Mouse (Mus musculus) heart, embryonic 12.5 days (tissue): ENCODE measurements around the gene Adamtsl1. TPM values are rescaled to one million over a fixed set of nuclear protein-coding genes. Genes with fewer than 3 reads are reported as not detected.
A peak's percentile ranks its signal among the peaks of the same experiment; 100 is the strongest.

Source experiments
- ATAC-seq: fragments of 200-750 bp; cut with Nextera tagmentation; 2 replicates; pipeline ENCODE4 v1.8.0; 2017; ENCODE audit warnings: moderate TSS enrichment, moderate library complexity; ENCODE audit not compliant: insufficient number of reproducible peaks, low FRiP score
- H3K27ac ChIP-seq: fragments of 300-500 bp; sonication (generic); 2 replicates; pipeline ENCODE4 v1.5.1; 2016; ENCODE audit warnings: mild to moderate bottlenecking, moderate library complexity; ENCODE audit not compliant: poor library complexity, severe bottlenecking
- H3K27me3 ChIP-seq: fragments of 300-500 bp; sonication (generic); replicated peaks from 2 replicates; pipeline ENCODE4 v1.6.1; 2016; ENCODE audit warnings: mild to moderate bottlenecking, moderate library complexity
- H3K36me3 ChIP-seq: fragments of 300-500 bp; sonication (generic); 2 replicates; pipeline ENCODE4 v1.6.1; 2016; ENCODE audit warnings: mild to moderate bottlenecking, moderate library complexity
- H3K4me1 ChIP-seq: fragments of 300-500 bp; sonication (generic); replicated peaks from 2 replicates; pipeline ENCODE4 v1.6.1; 2016; ENCODE audit warnings: mild to moderate bottlenecking
- H3K4me2 ChIP-seq: fragments of 300-500 bp; sonication (generic); 2 replicates; pipeline ENCODE4 v1.6.1; 2016; ENCODE audit warnings: mild to moderate bottlenecking, moderate library complexity
- H3K4me3 ChIP-seq: fragments of 300-500 bp; sonication (generic); 2 replicates; pipeline ENCODE4 v1.5.1; 2016; ENCODE audit warnings: mild to moderate bottlenecking
- H3K9ac ChIP-seq: fragments of 300-500 bp; sonication (generic); 2 replicates; pipeline ENCODE4 v1.6.1; 2016; ENCODE audit warnings: mild to moderate bottlenecking, moderate library complexity
- H3K9me3 ChIP-seq: fragments of 300-500 bp; sonication (generic); replicated peaks from 2 replicates; pipeline ENCODE4 v1.6.1; 2016; ENCODE audit warnings: mild to moderate bottlenecking, moderate library complexity
- WGBS: fragments of 180-500 bp; shearing (Covaris S2); methylation state at CpG from one replicate; pipeline ENCODE4 v1.1.7; 2016; 5-methylcytosine and 5-hydroxymethylcytosine counted together
- polyA plus RNA-seq: library from polyadenylated mRNA; unstranded; fragments of >200 nt; fragmentation: Nextera tagmentation; extraction: Ambion mirVana; gene quantifications from 2 replicates; pipeline ENCODE4 v1.2.1, GENCODE M21; 2016

Adamtsl1 gene
- polyA plus RNA-seq, 1 experiment from 2014 or later = 12.4 TPM

- H3K9me3 ChIP-seq = no peaks in the 10 kb centered on the region
- H3K27ac ChIP-seq = no peak overlapping the region
- 85% methylated on average over 4 of the region's 4 CpGs for WGBS
- no peak overlapping the region for H3K4me2 ChIP-seq
- no peak overlapping the region for H3K9ac ChIP-seq
- ATAC-seq = no peak
- no peaks in the 10 kb centered on the region for H3K36me3 ChIP-seq
- H3K27me3 ChIP-seq = no peaks in the 10 kb centered on the region
- H3K4me1 ChIP-seq = no peaks in the 10 kb centered on the region
- no peak overlapping the region for H3K4me3 ChIP-seq
Measured at GRCm38 (mm10) chr4:85922741-85923140, 408.8 kb downstream of the Adamtsl1 start.

GRCm38 (mm10) chr4:85932129-85932528, 418.2 kb downstream of the Adamtsl1 start:
- no peak for ATAC-seq
- Histone ChIP-seq H3K36me3 (no peaks in the 10 kb centered on the region), H3K4me1 (no peaks in the 10 kb centered on the region), H3K27ac (no peak overlapping the region), H3K4me2 (no peak overlapping the region), H3K9me3 (no peaks in the 10 kb centered on the region), H3K4me3 (no peak overlapping the region), H3K27me3 (no peaks in the 10 kb centered on the region), H3K9ac (no peak overlapping the region)

- Histone ChIP-seq H3K27ac (no peak overlapping the region), H3K9me3 (no peaks in the 10 kb centered on the region), H3K4me3 (no peak overlapping the region), H3K4me2 (no peak overlapping the region), H3K36me3 (no peaks in the 10 kb centered on the region), H3K4me1 (no peaks in the 10 kb centered on the region), H3K9ac (no peak overlapping the region), H3K27me3 (no peaks in the 10 kb centered on the region)
- 78% methylated on average over 5 of the region's 5 CpGs for WGBS
- no peak for ATAC-seq
Measured at GRCm38 (mm10) chr4:85939460-85939859, 425.5 kb downstream of the Adamtsl1 start.

- Histone ChIP-seq H3K27me3 (no peaks in the 10 kb centered on the region), H3K4me2 (no peak overlapping the region), H3K4me1 (no peaks in the 10 kb centered on the region), H3K27ac (no peak overlapping the region), H3K36me3 (no peaks in the 10 kb centered on the region), H3K9me3 (no peaks in the 10 kb centered on the region), H3K9ac (no peak overlapping the region), H3K4me3 (no peak overlapping the region)
- ATAC-seq = no peak
- 78% methylated on average over 2 of the region's 2 CpGs for WGBS
Measured at GRCm38 (mm10) chr4:85941857-85942256, 427.9 kb downstream of the Adamtsl1 start.

- H3K4me1 ChIP-seq = peaks cover 3% of the 10 kb centered on the region; the same call in 1 of the 2 replicates
- WGBS = 69% methylated on average over 4 of the region's 4 CpGs
- H3K27ac ChIP-seq = no peak overlapping the region
- no peak for ATAC-seq
- no peaks in the 10 kb centered on the region for H3K36me3 ChIP-seq
- H3K9ac ChIP-seq = no peak overlapping the region
- no peak overlapping the region for H3K4me2 ChIP-seq
- H3K4me3 ChIP-seq = no peak overlapping the region
- no peaks in the 10 kb centered on the region for H3K9me3 ChIP-seq
- no peaks in the 10 kb centered on the region for H3K27me3 ChIP-seq
Measured at GRCm38 (mm10) chr4:85953590-85953989, 439.6 kb downstream of the Adamtsl1 start.

- WGBS = 53% methylated on average over 3 of the region's 3 CpGs
- H3K9me3 ChIP-seq = no peaks in the 10 kb centered on the region
- peaks cover 3% of the 10 kb centered on the region; the same call in 1 of the 2 replicates for H3K4me1 ChIP-seq
- H3K36me3 ChIP-seq = no peaks in the 10 kb centered on the region
- H3K4me3 ChIP-seq = no peak overlapping the region
- no peak overlapping the region for H3K27ac ChIP-seq
- no peak overlapping the region for H3K4me2 ChIP-seq
- no peak for ATAC-seq
- no peaks in the 10 kb centered on the region for H3K27me3 ChIP-seq
- no peak overlapping the region for H3K9ac ChIP-seq
Measured at GRCm38 (mm10) chr4:85955387-85955786, 441.4 kb downstream of the Adamtsl1 start.

- Histone ChIP-seq H3K9ac (no peak overlapping the region), H3K4me1 (peaks cover 3% of the 10 kb centered on the region; the same call in 1 of the 2 replicates), H3K27me3 (no peaks in the 10 kb centered on the region), H3K27ac (no peak overlapping the region), H3K9me3 (no peaks in the 10 kb centered on the region), H3K4me3 (no peak overlapping the region), H3K4me2 (no peak overlapping the region), H3K36me3 (no peaks in the 10 kb centered on the region)
- WGBS = 69% methylated on average over 4 of the region's 4 CpGs
- ATAC-seq = no peak
Measured at GRCm38 (mm10) chr4:85957266-85957665, 443.3 kb downstream of the Adamtsl1 start.

- no peak overlapping the region for H3K4me2 ChIP-seq
- ATAC-seq = no peak
- H3K27ac ChIP-seq = no peak overlapping the region
- no peaks in the 10 kb centered on the region for H3K9me3 ChIP-seq
- peaks cover 3% of the 10 kb centered on the region; the same call in 1 of the 2 replicates for H3K4me1 ChIP-seq
- no peak overlapping the region for H3K4me3 ChIP-seq
- WGBS = 55% methylated on average over 1 of the region's 1 CpGs
- no peaks in the 10 kb centered on the region for H3K27me3 ChIP-seq
- no peaks in the 10 kb centered on the region for H3K36me3 ChIP-seq
- H3K9ac ChIP-seq = no peak overlapping the region
Measured at GRCm38 (mm10) chr4:85957879-85958278, 443.9 kb downstream of the Adamtsl1 start.

GRCm38 (mm10) chr4:85959019-85959418, 445.0 kb downstream of the Adamtsl1 start:
- no peaks in the 10 kb centered on the region for H3K36me3 ChIP-seq
- H3K4me2 ChIP-seq = no peak overlapping the region
- 82% methylated on average over 2 of the region's 2 CpGs for WGBS
- H3K27me3 ChIP-seq = no peaks in the 10 kb centered on the region
- ATAC-seq = no peak
- H3K4me3 ChIP-seq = no peak overlapping the region
- no peaks in the 10 kb centered on the region for H3K9me3 ChIP-seq
- H3K9ac ChIP-seq = no peak overlapping the region
- H3K27ac ChIP-seq = no peak overlapping the region
- H3K4me1 ChIP-seq = 0 out of 2 replicates have a peak, but pooled peaks cover 3% of the 10 kb centered on the region

- 75% methylated on average over 3 of the region's 3 CpGs for WGBS
- ATAC-seq = no peak
- Histone ChIP-seq H3K9me3 (no peaks in the 10 kb centered on the region), H3K27me3 (no peaks in the 10 kb centered on the region), H3K4me2 (no peak overlapping the region), H3K36me3 (no peaks in the 10 kb centered on the region), H3K4me3 (no peak overlapping the region), H3K4me1 (0 out of 2 replicates have a peak, but pooled peaks cover 3% of the 10 kb centered on the region), H3K9ac (no peak overlapping the region), H3K27ac (no peak overlapping the region)
Measured at GRCm38 (mm10) chr4:85976188-85976587, 462.2 kb downstream of the Adamtsl1 start.

GRCm38 (mm10) chr4:85979206-85979605, 465.2 kb downstream of the Adamtsl1 start:
- ATAC-seq = no peak
- H3K9me3 ChIP-seq = no peaks in the 10 kb centered on the region
- no peaks in the 10 kb centered on the region for H3K4me1 ChIP-seq
- H3K4me2 ChIP-seq = no peak overlapping the region
- no peaks in the 10 kb centered on the region for H3K27me3 ChIP-seq
- WGBS = 53% methylated on average over 10 of the region's 10 CpGs
- no peak overlapping the region for H3K9ac ChIP-seq
- no peak overlapping the region for H3K4me3 ChIP-seq
- H3K27ac ChIP-seq = 0 out of 2 replicates have a peak overlapping the region, but pooled peaks have one; percentile 37
- H3K36me3 ChIP-seq = no peaks in the 10 kb centered on the region

- Histone ChIP-seq H3K9me3 (no peaks in the 10 kb centered on the region), H3K27me3 (no peaks in the 10 kb centered on the region), H3K36me3 (no peaks in the 10 kb centered on the region), H3K4me1 (peaks cover 3% of the 10 kb centered on the region; the same call in 1 of the 2 replicates), H3K4me2 (no peak overlapping the region), H3K27ac (no peak overlapping the region), H3K9ac (no peak overlapping the region), H3K4me3 (no peak overlapping the region)
- 47% methylated on average over 5 of the region's 5 CpGs for WGBS
- ATAC-seq = no peak
Measured at GRCm38 (mm10) chr4:86006596-86006995, 492.6 kb downstream of the Adamtsl1 start.
